Mouse (Mus musculus) hematopoietic stem cell, adult 5-6 weeks (primary cell): ENCODE data around the gene Upk3b. TPM values are rescaled to one million over a fixed set of nuclear protein-coding genes. Genes with fewer than 3 reads are reported as not detected.

Experiments
- ATAC-seq, 2 experiments: fragments of 125-278 bp in 1 of 2; replicated peaks in 1 of 2; 2 replicates each; pipeline ENCODE4 v1.8.0; 2016 to 2017; ENCODE audit warnings: inconsistent platforms in 2 of 2, mild to moderate bottlenecking in 2 of 2, moderate number of reproducible peaks in 2 of 2, low read depth in 1 of 2, moderate TSS enrichment in 1 of 2; ENCODE audit not compliant: low FRiP score in 2 of 2, poor library complexity in 2 of 2, severe bottlenecking in 2 of 2, insufficient read depth in 1 of 2, low TSS enrichment in 1 of 2
- total RNA-seq: library from RNA; stranded (forward); fragments of 172-1452, 232-1000 nt; gene quantifications from 2 replicates; pipeline ENCODE4 v1.2.3, GENCODE M21; 2017

Gene Upk3b
- total RNA-seq, 1 experiment from 2014 or later = not detected

- no peak for ATAC-seq
These were observed 50.7 kb downstream of the Upk3b start for GRCm38 (mm10) chr5:136088821-136089575.

- no peak for ATAC-seq
These were observed 53.6 kb downstream of the Upk3b start for GRCm38 (mm10) chr5:136091927-136092326.

GRCm38 (mm10) chr5:136094249-136095010, 56.1 kb downstream of the Upk3b start:
- peak; percentile 17 to 22; a peak in 1 of 4 replicates for ATAC-seq

- no peak for ATAC-seq
These were observed 56.8 kb downstream of the Upk3b start for GRCm38 (mm10) chr5:136095089-136095488.

Other genes with a start within 250 kb of the Upk3b start
- gene Srrm3, start 231.6 kb upstream of the Upk3b start, total RNA-seq = not detected in 2 replicates
- gene Hspb1, start 150.6 kb upstream of the Upk3b start, total RNA-seq = not detected in 2 replicates
- 95.4 and 110 TPM in 2 replicates for gene Ywhag, start 103.9 kb upstream of the Upk3b start, total RNA-seq
- 3.4 and 3.8 TPM in 2 replicates for gene Ssc4d, start 64.0 kb upstream of the Upk3b start, total RNA-seq
- gene Zp3, start 58.4 kb upstream of the Upk3b start, total RNA-seq = not detected in 2 replicates
- 3.4 and 4.4 TPM in 2 replicates for gene Dtx2, start 43.7 kb upstream of the Upk3b start, total RNA-seq
- not detected in 2 replicates for gene Upk3bl, start 16.0 kb downstream of the Upk3b start, total RNA-seq
- gene Rasa4, start 45.4 kb downstream of the Upk3b start, total RNA-seq = 25.2 and 27.2 TPM in 2 replicates
- 73.1 and 96.1 TPM in 2 replicates for gene Polr2j, start 78.1 kb downstream of the Upk3b start, total RNA-seq
- gene Lrwd1, start 97.6 kb downstream of the Upk3b start, total RNA-seq = 26.8 and 40.3 TPM in 2 replicates
- 6.6 and 12.6 TPM in 2 replicates for gene Alkbh4, start 97.7 kb downstream of the Upk3b start, total RNA-seq
- 25.8 and 26.5 TPM in 2 replicates for gene Orai2, start 132.2 kb downstream of the Upk3b start, total RNA-seq
- 42.5 and 55.0 TPM in 2 replicates for gene Prkrip1, start 160.5 kb downstream of the Upk3b start, total RNA-seq
- gene Sh2b2, start 208.1 kb downstream of the Upk3b start, total RNA-seq = 3.6 and 7.4 TPM in 2 replicates